Mouse (Mus musculus) erythroblast, embryonic 14.5 days (primary cell): ENCODE data around the gene Vps13c.

Experiments used
- GATA1 ChIP-seq: IDR thresholded peaks from 2 replicates; pipeline ENCODE4 v1.6.1; 2012; ENCODE audit warnings: low read length, inconsistent platforms, mixed read lengths
- TAL1 ChIP-seq: IDR thresholded peaks from 3 replicates; pipeline ENCODE4 v1.6.1; 2012; ENCODE audit warnings: low read length, inconsistent platforms, mixed read lengths

DNA sequence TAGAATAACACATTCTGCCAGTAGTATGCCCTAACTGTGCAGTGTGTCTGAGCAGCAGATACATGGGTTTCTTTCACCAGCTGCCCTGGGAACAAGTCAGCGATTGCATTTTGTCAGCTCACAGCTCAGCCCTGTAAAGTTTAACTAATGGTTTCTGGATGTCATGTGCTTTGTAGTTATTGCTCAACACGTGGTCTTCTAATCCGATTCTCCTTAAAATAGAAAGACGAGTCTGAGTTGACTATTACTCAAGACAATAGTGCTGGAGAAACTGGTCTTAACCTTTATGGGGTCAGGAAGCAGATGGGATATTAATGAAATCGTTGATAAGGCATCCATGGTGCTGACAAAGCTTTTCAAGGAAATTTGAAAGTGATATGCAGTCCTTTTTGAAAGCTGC, 2.6 kb downstream of the Vps13c start:
- no peak for TF ChIP-seq TAL1
- no peak for TF ChIP-seq GATA1
